Mouse (Mus musculus) 3134 (cell line): ENCODE measurements at regions not wholly inside any gene's neighbourhood (a gene's known extent, or its start where the extent isn't known, plus 50 kb on each side); places are given as distances from the start of the nearest gene placed in this dataset.

ENCODE experiments used
- DNase-seq: peaks from one replicate; pipeline ENCODE4 v3.0.0-alpha.2; 2011; ENCODE audit warnings: low spot score; ENCODE audit not compliant: insufficient read length; ENCODE audit errors: extremely low read depth

- no peak for DNase-seq
Measured at GRCm38 (mm10) chr7:133176256-133177178, 52.4 kb upstream of the Ctbp2 start.
